Mouse (Mus musculus) kidney, adult 2 months (tissue): Measurements from ENCODE around the gene Gipc3.

ENCODE experiments used
- CTCF ChIP-seq: fragments of 200-500 bp; conservative IDR thresholded peaks from 2 replicates; pipeline ENCODE4 v1.5.1; 2011; ENCODE audit warnings: low read depth, mild to moderate bottlenecking, control low read depth, low read length, moderate library complexity, mixed read lengths; ENCODE audit not compliant: insufficient read depth, insufficient read length
- POLR2A ChIP-seq: fragments of 200-500 bp; IDR thresholded peaks from one replicate; pipeline ENCODE4 v1.6.1; 2011; ENCODE audit warnings: low read depth, low read length, control low read depth

GRCm38 (mm10) chr10:81314201-81314600 is 28.9 kb downstream of the Gipc3 start:
- no peak for TF ChIP-seq CTCF
- no peak for TF ChIP-seq POLR2A
